Mouse (Mus musculus): ENCODE data around the gene Gm21962. TPM values are rescaled to one million over a fixed set of nuclear protein-coding genes. Genes with fewer than 3 reads are reported as not detected.

Gm21962 gene
- polyA plus RNA-seq, 1 experiment: not detected

- Histone ChIP-seq H3K79me3 (ENCODE audit: low read depth) (no peaks in the 10 kb centered on the region), H3K36me3 (ENCODE audit: control insufficient read depth, insufficient read depth) (no peaks in the 10 kb centered on the region), H3K79me2 (ENCODE audit: control insufficient read depth, insufficient read depth) (no peaks in the 10 kb centered on the region), H3ac (ENCODE audit: control insufficient read depth, insufficient read length, low read depth) (no peak overlapping the region), H3K27me3 (ENCODE audit: control insufficient read depth, insufficient read depth, insufficient read length) (no peaks in the 10 kb centered on the region), H3K4me3 (ENCODE audit: insufficient read depth, poor library complexity, severe bottlenecking) (no peak overlapping the region)
- no peak for TF ChIP-seq MYOG (IDR thresholded peaks at IDR 0.05; ENCODE audit: control insufficient read depth, extremely low read depth, insufficient read length)
- no peak for TF ChIP-seq MYOD1 (IDR thresholded peaks at IDR 0.05; ENCODE audit: control insufficient read depth, insufficient read length, low read depth)
These were observed 11.8 kb downstream of the Gm21962 start for GRCm38 (mm10) chr3:137682911-137683806.

- no peak overlapping the region for H3ac ChIP-seq (ENCODE audit: control insufficient read depth, insufficient read length, low read depth)
- H3K4me3 ChIP-seq (ENCODE audit: insufficient read depth, poor library complexity, severe bottlenecking): no peak overlapping the region
- TF ChIP-seq USF1 (IDR thresholded peaks at IDR 0.05; ENCODE audit: low read depth) (no peak), MAX (IDR thresholded peaks at IDR 0.05) (no peak), CTCF (IDR thresholded peaks at IDR 0.05; ENCODE audit: control insufficient read depth, insufficient read depth, insufficient read length) (no peak), CEBPB (IDR thresholded peaks at IDR 0.05; ENCODE audit: low read depth) (no peak), MYOG (IDR thresholded peaks at IDR 0.05; ENCODE audit: control insufficient read depth, extremely low read depth, insufficient read length) (no peak), FOSL1 (IDR thresholded peaks at IDR 0.05; ENCODE audit: insufficient read depth, low read length, poor library complexity, severe bottlenecking) (no peak), MYOD1 (IDR thresholded peaks at IDR 0.05; ENCODE audit: control insufficient read depth, insufficient read length, low read depth) (no peak)
- H3K79me2 ChIP-seq (ENCODE audit: control insufficient read depth, insufficient read depth): no peaks in the 10 kb centered on the region
- H3K27me3 ChIP-seq (ENCODE audit: control insufficient read depth, insufficient read depth, insufficient read length): no peaks in the 10 kb centered on the region
- no peaks in the 10 kb centered on the region for H3K36me3 ChIP-seq (ENCODE audit: control insufficient read depth, insufficient read depth)
- H3K79me3 ChIP-seq (ENCODE audit: low read depth): no peaks in the 10 kb centered on the region
These were observed 12.6 kb downstream of the Gm21962 start for GRCm38 (mm10) chr3:137683807-137684403.

GRCm38 (mm10) chr3:137686932-137687331, 15.6 kb downstream of the Gm21962 start:
- Histone ChIP-seq H3K27me3 (ENCODE audit: control insufficient read depth, insufficient read depth, insufficient read length) (no peaks in the 10 kb centered on the region), H3ac (ENCODE audit: control insufficient read depth, insufficient read length, low read depth) (no peak overlapping the region), H3K79me2 (ENCODE audit: control insufficient read depth, insufficient read depth) (no peaks in the 10 kb centered on the region), H3K4me3 (ENCODE audit: insufficient read depth, poor library complexity, severe bottlenecking) (no peak overlapping the region), H3K36me3 (ENCODE audit: control insufficient read depth, insufficient read depth) (no peaks in the 10 kb centered on the region), H3K79me3 (ENCODE audit: low read depth) (no peaks in the 10 kb centered on the region)
- TF ChIP-seq MAX (IDR thresholded peaks at IDR 0.05) (no peak), CTCF (IDR thresholded peaks at IDR 0.05; ENCODE audit: control insufficient read depth, insufficient read depth, insufficient read length) (no peak), MYOD1 (IDR thresholded peaks at IDR 0.05; ENCODE audit: control insufficient read depth, insufficient read length, low read depth) (no peak), MYOG (IDR thresholded peaks at IDR 0.05; ENCODE audit: control insufficient read depth, extremely low read depth, insufficient read length) (no peak), CEBPB (IDR thresholded peaks at IDR 0.05; ENCODE audit: low read depth) (no peak), FOSL1 (IDR thresholded peaks at IDR 0.05; ENCODE audit: insufficient read depth, low read length, poor library complexity, severe bottlenecking) (no peak)

DNA sequence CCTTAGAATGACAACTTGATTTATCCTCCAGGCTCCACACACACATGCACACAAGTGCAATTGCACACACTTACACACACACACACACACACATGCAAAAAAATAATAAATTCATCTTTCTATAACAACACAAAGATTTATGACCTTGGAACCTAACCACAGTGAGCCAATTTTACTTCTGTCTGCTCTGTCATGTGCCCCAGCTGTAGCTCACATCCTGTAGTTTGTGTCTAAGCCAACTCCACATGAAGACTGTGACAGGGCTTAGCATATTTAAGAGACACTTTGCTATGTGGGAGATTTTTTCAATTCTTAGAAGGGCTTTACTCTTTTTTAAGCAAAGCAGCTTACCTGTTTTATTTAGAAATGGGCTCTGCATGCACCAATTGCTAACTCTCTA, 20.2 kb downstream of the Gm21962 start:
- Histone ChIP-seq H3K79me3 (ENCODE audit: low read depth) (no peaks in the 10 kb centered on the region), H3K4me3 (ENCODE audit: insufficient read depth, poor library complexity, severe bottlenecking) (no peak overlapping the region), H3K27me3 (ENCODE audit: control insufficient read depth, insufficient read depth, insufficient read length) (no peaks in the 10 kb centered on the region), H3K36me3 (ENCODE audit: control insufficient read depth, insufficient read depth) (no peaks in the 10 kb centered on the region), H3K79me2 (ENCODE audit: control insufficient read depth, insufficient read depth) (no peaks in the 10 kb centered on the region), H3ac (ENCODE audit: control insufficient read depth, insufficient read length, low read depth) (no peak overlapping the region)
- TF ChIP-seq CEBPB (IDR thresholded peaks at IDR 0.05; ENCODE audit: low read depth) (no peak), USF1 (IDR thresholded peaks at IDR 0.05; ENCODE audit: low read depth) (no peak)

DNA sequence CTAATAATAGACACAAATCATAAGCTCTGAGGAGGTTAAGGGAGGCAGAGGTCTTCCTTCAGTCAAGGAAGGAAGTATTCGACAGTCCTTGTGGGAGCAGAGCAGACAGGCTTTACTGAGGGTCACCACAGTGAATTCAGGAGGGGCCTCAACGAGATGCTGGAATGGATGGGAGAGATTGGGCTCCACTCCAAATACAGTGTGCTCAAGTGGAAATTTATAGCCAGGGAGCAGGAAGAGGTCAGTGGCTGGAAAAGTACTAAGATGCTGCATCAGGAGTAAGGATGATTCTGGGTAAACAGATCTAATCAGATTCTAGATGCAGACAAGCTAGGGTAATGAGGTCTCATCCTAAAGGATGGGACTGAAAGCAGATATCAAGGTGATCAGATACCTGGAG, 44.6 kb downstream of the Gm21962 start:
- TF ChIP-seq FOSL1 (IDR thresholded peaks at IDR 0.05; ENCODE audit: insufficient read depth, low read length, poor library complexity, severe bottlenecking) (no peak), MYOD1 (IDR thresholded peaks at IDR 0.05; ENCODE audit: control insufficient read depth, insufficient read length, low read depth) (no peak), MAX (IDR thresholded peaks at IDR 0.05) (no peak), CTCF (IDR thresholded peaks at IDR 0.05; ENCODE audit: control insufficient read depth, insufficient read depth, insufficient read length) (no peak)
- Histone ChIP-seq H3K4me3 (ENCODE audit: insufficient read depth, poor library complexity, severe bottlenecking) (no peak overlapping the region), H3K79me3 (ENCODE audit: low read depth) (no peaks in the 10 kb centered on the region), H3K79me2 (ENCODE audit: control insufficient read depth, insufficient read depth) (no peaks in the 10 kb centered on the region), H3ac (ENCODE audit: control insufficient read depth, insufficient read length, low read depth) (no peak overlapping the region), H3K27me3 (ENCODE audit: control insufficient read depth, insufficient read depth, insufficient read length) (no peaks in the 10 kb centered on the region), H3K36me3 (ENCODE audit: control insufficient read depth, insufficient read depth) (no peaks in the 10 kb centered on the region)

GRCm38 (mm10) chr3:137716573-137717157, 45.3 kb downstream of the Gm21962 start:
- Histone ChIP-seq H3K4me3 (ENCODE audit: insufficient read depth, poor library complexity, severe bottlenecking) (no peak overlapping the region), H3K79me3 (ENCODE audit: low read depth) (no peaks in the 10 kb centered on the region), H3ac (ENCODE audit: control insufficient read depth, insufficient read length, low read depth) (no peak overlapping the region), H3K36me3 (ENCODE audit: control insufficient read depth, insufficient read depth) (no peaks in the 10 kb centered on the region), H3K79me2 (ENCODE audit: control insufficient read depth, insufficient read depth) (no peaks in the 10 kb centered on the region), H3K27me3 (ENCODE audit: control insufficient read depth, insufficient read depth, insufficient read length) (no peaks in the 10 kb centered on the region)
- TF ChIP-seq MYOG (IDR thresholded peaks at IDR 0.05; ENCODE audit: control insufficient read depth, extremely low read depth, insufficient read length): no peak

Small RNA genes within 50 kb of the gene (microRNA-seq; reads per million reads assigned to microRNA genes)
- gene Gm22468 (ENCODE audit: borderline microRNAs expressed): not detected

Other genes with a start within 250 kb of the Gm21962 start
- gene Ddit4l, start 49.9 kb upstream of the Gm21962 start, polyA plus RNA-seq (2012; fragmentation: generic; extraction: Trizol): 1.8 TPM
- 2,637 TPM for gene H2afz, start 193.0 kb downstream of the Gm21962 start, polyA plus RNA-seq (2012; fragmentation: generic; extraction: Trizol)
- 1.8 TPM for gene Dnajb14, start 196.2 kb downstream of the Gm21962 start, polyA plus RNA-seq (2012; fragmentation: generic; extraction: Trizol)
- 39.1 TPM for gene Lamtor3, start 247.0 kb downstream of the Gm21962 start, polyA plus RNA-seq (2012; fragmentation: generic; extraction: Trizol)